Mouse (Mus musculus) c-Kit-negative CD71-positive TER-119-positive erythroid progenitor cells, embryonic 14.5 days (primary cell): ENCODE data around the gene Slc13a5.

Source experiments
- DNase-seq: peaks from one replicate; pipeline ENCODE4 v3.0.0-alpha.2; 2013; ENCODE audit warnings: low read depth, low spot score

The Slc13a5 gene

GRCm38 (mm10) chr11:72205256-72205655 is 61.8 kb downstream of the Slc13a5 start:
- no peak for DNase-seq

DNA sequence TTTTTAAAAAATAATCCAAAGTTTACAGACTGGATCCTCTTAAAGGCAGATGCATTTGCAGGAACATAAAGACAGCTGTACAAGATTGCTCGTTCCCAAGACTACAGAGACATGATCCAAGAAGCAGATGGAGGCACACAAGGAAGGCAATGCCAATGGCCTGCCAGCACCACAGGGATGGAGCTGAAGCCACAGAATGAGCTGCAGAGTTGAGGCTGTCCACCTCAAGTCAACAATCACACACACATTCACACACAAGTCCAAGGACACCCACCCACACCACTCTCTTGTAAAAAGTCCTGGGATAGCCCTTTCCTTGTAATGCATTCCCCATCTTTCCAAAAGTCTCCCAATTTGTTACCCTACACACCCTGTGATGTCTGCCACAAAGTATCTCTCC is 63.6 kb downstream of the Slc13a5 start:
- no peak for DNase-seq

GRCm38 (mm10) chr11:72196506-72196905 is 70.5 kb downstream of the Slc13a5 start:
- no peak for DNase-seq

DNA sequence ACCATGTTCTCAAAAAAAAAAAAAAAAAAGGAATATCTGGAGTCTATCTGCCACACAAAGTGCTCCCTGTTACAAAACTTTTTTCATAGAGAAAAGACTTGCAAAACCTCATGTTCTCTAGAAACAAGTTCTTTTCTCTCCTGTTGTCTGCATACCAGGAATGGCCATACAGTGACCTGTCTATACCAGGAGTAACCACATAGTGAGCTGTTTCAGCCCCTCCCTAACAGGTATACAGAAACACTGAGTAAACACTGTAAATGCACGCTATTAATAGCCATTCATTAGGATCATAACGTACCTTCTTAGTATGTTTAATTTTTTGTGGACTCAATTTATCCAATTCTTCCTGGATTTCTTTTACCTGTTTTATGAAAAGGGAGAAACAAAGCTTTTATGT is 72.8 kb downstream of the Slc13a5 start:
- no peak for DNase-seq
